Comparison of ENCODE assay signal across 8 mouse cellular contexts in genomic region chr2:5378922-5379321, GRCm38 (mm10).
DNase-seq lines count a peak whose midpoint lies in the region; ATAC-seq and TF ChIP-seq lines count a peak whose summit lies in the region.
"Not testable (repeated sequence)": the region's sequence is repeated elsewhere in the genome, so short reads cannot be mapped to it uniquely, and the experiment has no call there.

No protein-coding gene starts in this region.

- not testable (repeated sequence) for H3K4me2 ChIP-seq in stomach, postnatal 0 days (replicated peaks; ENCODE audit: low read depth)

- H3K4me1 ChIP-seq in heart, embryonic 10.5 days; limb, embryonic 10.5 days; stomach, postnatal 0 days (replicated peaks; ENCODE audit: control insufficient read depth, insufficient read depth): not testable (repeated sequence)
- peaks cover 40% of the 10 kb centered on the region for H3K4me1 ChIP-seq in midbrain, embryonic 10.5 days

- not testable (repeated sequence) for H3K9me3 ChIP-seq in heart, embryonic 10.5 days; limb, embryonic 10.5 days (replicated peaks); midbrain, embryonic 10.5 days (replicated peaks); stomach, postnatal 0 days (ENCODE audit: control insufficient read depth, low read length)

- not testable (repeated sequence) for ATAC-seq in stomach, postnatal 0 days (ENCODE audit: low FRiP score, low TSS enrichment)

- not testable (repeated sequence) for TF ChIP-seq EP300 in stomach, postnatal 0 days (optimal IDR thresholded peaks at IDR 0.05)

- not testable (repeated sequence) for H3K36me3 ChIP-seq in heart, embryonic 10.5 days; limb, embryonic 10.5 days; midbrain, embryonic 10.5 days; stomach, postnatal 0 days (ENCODE audit: control insufficient read depth, insufficient read depth, low read length)

- WGBS in heart, embryonic 10.5 days, result 49% methylated on average over 18 of the region's 18 CpGs
- 56% methylated on average over 18 of the region's 18 CpGs for WGBS in limb, embryonic 10.5 days
- WGBS in midbrain, embryonic 10.5 days, result 55% methylated on average over 18 of the region's 18 CpGs
- WGBS in stomach, postnatal 0 days, result 64% methylated on average over 18 of the region's 18 CpGs

- TF ChIP-seq CTCF in stomach, postnatal 0 days (IDR thresholded peaks at IDR 0.05; ENCODE audit: low read depth), result not testable (repeated sequence)

- not testable (repeated sequence) for H3K27me3 ChIP-seq in heart, embryonic 10.5 days (ENCODE audit: insufficient read depth, poor library complexity, severe bottlenecking); limb, embryonic 10.5 days (ENCODE audit: low read depth, poor library complexity, severe bottlenecking); midbrain, embryonic 10.5 days (ENCODE audit: low read depth, poor library complexity, severe bottlenecking); stomach, postnatal 0 days (ENCODE audit: control insufficient read depth, insufficient read depth, low read length)

- not testable (repeated sequence) for H3K27ac ChIP-seq in heart, embryonic 10.5 days; limb, embryonic 10.5 days; midbrain, embryonic 10.5 days (replicated peaks); stomach, postnatal 0 days (replicated peaks)

- DNase-seq in 3T3-L1 (ENCODE audit: low read depth, low spot score) (peak; percentile 68), NIH3T3 (ENCODE audit: low read depth) (peak; percentile 46)
- DNase-seq in embryo, embryonic 10.5 days (ENCODE audit: low spot score), result peak; percentile 39
- peak; percentile 91 for DNase-seq in heart, embryonic 10.5 days (ENCODE audit: low spot score)
- DNase-seq in kidney, adult 18-20 months, result peak; percentile 59
- peak; percentile 50 for DNase-seq in limb, embryonic 10.5 days (ENCODE audit: low spot score)
- peak; percentile 68 for DNase-seq in midbrain, embryonic 10.5 days (ENCODE audit: low spot score)
- peak; percentile 45 for DNase-seq in stomach, postnatal 0 days (ENCODE audit: low spot score)

- H3K9ac ChIP-seq in stomach, postnatal 0 days (ENCODE audit: low read length), result not testable (repeated sequence)

- not testable (repeated sequence) for H3K4me3 ChIP-seq in heart, embryonic 10.5 days; limb, embryonic 10.5 days; midbrain, embryonic 10.5 days; stomach, postnatal 0 days (ENCODE audit: low read depth, low read length)

Comparison
In these comparisons a context has a peak if more than half of its experiments do, and no peak if none do; other contexts are left out.
1. DNase-seq: peak in every context shown above with its lines; median percentile 91 in heart, embryonic 10.5 days; 68 in 3T3-L1; 68 in midbrain, embryonic 10.5 days; 59 in kidney, adult 18-20 months; 50 in limb, embryonic 10.5 days; 46 in NIH3T3; 45 in stomach, postnatal 0 days; 39 in embryo, embryonic 10.5 days.